Mouse (Mus musculus): ENCODE results near the gene Senp1. TPM values are rescaled to one million over a fixed set of nuclear protein-coding genes. Genes with fewer than 3 reads are reported as not detected.

Senp1 gene
- polyA plus RNA-seq, 1 experiment = 1.0 TPM

GRCm38 (mm10) chr15:98092372-98093120 lies 998 bp downstream of the Senp1 start, which contains the start of gene Pfkm:
Gene Pfkm, plus strand, starts transcription at chr15:98092589.
- H3K4me1 ChIP-seq (ENCODE audit: control insufficient read depth) = peaks cover 40% of the 10 kb centered on the region

GRCm38 (mm10) chr15:98091841-98092240 lies 1.7 kb downstream of the Senp1 start:
- Histone ChIP-seq H3K27me3 (ENCODE audit: control insufficient read depth) (no peaks in the 10 kb centered on the region), H3K4me1 (ENCODE audit: control insufficient read depth) (peaks cover 40% of the 10 kb centered on the region), H3K4me3 (replicated peaks) (peak overlapping the region; percentile 79), H3K9me3 (ENCODE audit: control insufficient read depth, low read length) (peaks cover under 1% of the 10 kb centered on the region; the same call in 1 of the 2 replicates), H3K36me3 (ENCODE audit: control insufficient read depth) (peaks cover 58% of the 10 kb centered on the region)
- TF ChIP-seq GATA1 (IDR thresholded peaks at IDR 0.05; ENCODE audit: low read length) (no peak), TAL1 (IDR thresholded peaks at IDR 0.05; ENCODE audit: low read length) (no peak)

More at GRCm38 (mm10) chr15:98092372-98093120, 998 bp downstream of the Senp1 start, which contains the start of gene Pfkm:
- Histone ChIP-seq H3K9me3 (ENCODE audit: control insufficient read depth, low read length) (peaks cover 2% of the 10 kb centered on the region), H3K36me3 (ENCODE audit: control insufficient read depth) (peaks cover 58% of the 10 kb centered on the region), H3K27me3 (ENCODE audit: control insufficient read depth) (no peaks in the 10 kb centered on the region), H3K4me3 (replicated peaks) (peak within 1 kb of the TSS; percentile 79)
- no peak for TF ChIP-seq TAL1 (IDR thresholded peaks at IDR 0.05; ENCODE audit: low read length)
- no peak for TF ChIP-seq GATA1 (IDR thresholded peaks at IDR 0.05; ENCODE audit: low read length)

- H3K4me3 ChIP-seq (replicated peaks) = no peak overlapping the region
- peaks cover 35% of the 10 kb centered on the region for H3K4me1 ChIP-seq (ENCODE audit: control insufficient read depth)
These were observed 3.9 kb downstream of the Senp1 start for GRCm38 (mm10) chr15:98089421-98090183.

GRCm38 (mm10) chr15:98088889-98089288 lies 4.7 kb downstream of the Senp1 start:
- Histone ChIP-seq H3K4me3 (replicated peaks) (no peak overlapping the region), H3K27me3 (ENCODE audit: control insufficient read depth) (no peaks in the 10 kb centered on the region), H3K9me3 (ENCODE audit: control insufficient read depth, low read length) (no peaks in the 10 kb centered on the region), H3K36me3 (ENCODE audit: control insufficient read depth) (peaks cover 69% of the 10 kb centered on the region), H3K4me1 (ENCODE audit: control insufficient read depth) (peaks cover 29% of the 10 kb centered on the region)
- TF ChIP-seq GATA1 (IDR thresholded peaks at IDR 0.05; ENCODE audit: low read length) = no peak
- no peak for TF ChIP-seq TAL1 (IDR thresholded peaks at IDR 0.05; ENCODE audit: low read length)

More at GRCm38 (mm10) chr15:98089421-98090183, 3.9 kb downstream of the Senp1 start:
- Histone ChIP-seq H3K9me3 (ENCODE audit: control insufficient read depth, low read length) (no peaks in the 10 kb centered on the region), H3K36me3 (ENCODE audit: control insufficient read depth) (peaks cover 62% of the 10 kb centered on the region), H3K27me3 (ENCODE audit: control insufficient read depth) (no peaks in the 10 kb centered on the region)
- no peak for TF ChIP-seq TAL1 (IDR thresholded peaks at IDR 0.05; ENCODE audit: low read length)
- no peak for TF ChIP-seq GATA1 (IDR thresholded peaks at IDR 0.05; ENCODE audit: low read length)

- H3K9me3 ChIP-seq (ENCODE audit: control insufficient read depth, low read length) = no peaks in the 10 kb centered on the region
- H3K36me3 ChIP-seq (ENCODE audit: control insufficient read depth) = peaks cover 99% of the 10 kb centered on the region
- no peaks in the 10 kb centered on the region for H3K4me1 ChIP-seq (ENCODE audit: control insufficient read depth)
- H3K27me3 ChIP-seq (ENCODE audit: control insufficient read depth) = no peaks in the 10 kb centered on the region
- TF ChIP-seq GATA1 (IDR thresholded peaks at IDR 0.05; ENCODE audit: low read length) (no peak), TAL1 (IDR thresholded peaks at IDR 0.05; ENCODE audit: low read length) (no peak)
- H3K4me3 ChIP-seq (replicated peaks) = no peak overlapping the region
These were observed 16.6 kb downstream of the Senp1 start for GRCm38 (mm10) chr15:98076901-98077300.

GRCm38 (mm10) chr15:98075034-98075433 lies 18.5 kb downstream of the Senp1 start:
- no peak for TF ChIP-seq GATA1 (IDR thresholded peaks at IDR 0.05; ENCODE audit: low read length)
- no peak for TF ChIP-seq TAL1 (IDR thresholded peaks at IDR 0.05; ENCODE audit: low read length)
- Histone ChIP-seq H3K4me3 (replicated peaks) (no peak overlapping the region), H3K27me3 (ENCODE audit: control insufficient read depth) (no peaks in the 10 kb centered on the region), H3K9me3 (ENCODE audit: control insufficient read depth, low read length) (no peaks in the 10 kb centered on the region), H3K4me1 (ENCODE audit: control insufficient read depth) (no peaks in the 10 kb centered on the region), H3K36me3 (ENCODE audit: control insufficient read depth) (peaks cover 100% of the 10 kb centered on the region)

GRCm38 (mm10) chr15:98074521-98074920 lies 19.0 kb downstream of the Senp1 start:
- H3K36me3 ChIP-seq (ENCODE audit: control insufficient read depth) = peaks cover 100% of the 10 kb centered on the region
- TF ChIP-seq TAL1 (IDR thresholded peaks at IDR 0.05; ENCODE audit: low read length) = no peak
- no peak for TF ChIP-seq GATA1 (IDR thresholded peaks at IDR 0.05; ENCODE audit: low read length)
- H3K4me3 ChIP-seq (replicated peaks) = no peak overlapping the region
- H3K4me1 ChIP-seq (ENCODE audit: control insufficient read depth) = no peaks in the 10 kb centered on the region
- no peaks in the 10 kb centered on the region for H3K27me3 ChIP-seq (ENCODE audit: control insufficient read depth)
- H3K9me3 ChIP-seq (ENCODE audit: control insufficient read depth, low read length) = no peaks in the 10 kb centered on the region

GRCm38 (mm10) chr15:98070376-98070775 lies 23.2 kb downstream of the Senp1 start:
- H3K4me3 ChIP-seq (replicated peaks) = no peak overlapping the region
- H3K27me3 ChIP-seq (ENCODE audit: control insufficient read depth) = no peaks in the 10 kb centered on the region
- H3K4me1 ChIP-seq (ENCODE audit: control insufficient read depth) = no peaks in the 10 kb centered on the region
- H3K9me3 ChIP-seq (ENCODE audit: control insufficient read depth, low read length) = no peaks in the 10 kb centered on the region
- H3K36me3 ChIP-seq (ENCODE audit: control insufficient read depth) = peaks cover 98% of the 10 kb centered on the region
- TF ChIP-seq TAL1 (IDR thresholded peaks at IDR 0.05; ENCODE audit: low read length) (no peak), GATA1 (IDR thresholded peaks at IDR 0.05; ENCODE audit: low read length) (no peak)

All from erythroblast, embryonic 14.5 days (primary cell).